Mouse (Mus musculus) thymus, adult 18-20 months (tissue): ENCODE measurements around the gene Luc7l3.

Source experiments
- DNase-seq, 2 experiments: peaks; one replicate each; pipeline ENCODE4 v3.0.0; 2022; ENCODE audit warnings: mixed read lengths in 2 of 2

The Luc7l3 gene

DNA sequence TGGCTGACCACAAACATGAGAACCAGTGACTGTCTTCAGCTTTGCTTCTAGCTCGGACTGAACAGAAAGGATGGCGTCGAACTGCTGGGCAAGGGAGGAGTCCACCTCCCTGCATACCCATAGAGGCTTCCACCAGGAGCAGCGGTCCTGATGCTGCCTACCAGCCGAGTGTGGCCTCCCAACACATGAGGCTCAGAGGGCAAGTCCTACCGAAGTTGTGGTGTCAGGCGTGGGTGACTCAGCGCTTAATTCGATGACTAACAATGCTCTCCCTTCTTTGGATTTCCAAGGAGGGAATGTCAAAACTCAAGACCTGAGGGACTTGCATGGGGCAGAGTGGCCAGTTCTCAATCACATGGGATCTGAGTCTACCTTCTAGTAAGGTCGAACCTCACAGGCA, 68.1 kb downstream of the Luc7l3 start:
- DNase-seq, result no peak

DNA sequence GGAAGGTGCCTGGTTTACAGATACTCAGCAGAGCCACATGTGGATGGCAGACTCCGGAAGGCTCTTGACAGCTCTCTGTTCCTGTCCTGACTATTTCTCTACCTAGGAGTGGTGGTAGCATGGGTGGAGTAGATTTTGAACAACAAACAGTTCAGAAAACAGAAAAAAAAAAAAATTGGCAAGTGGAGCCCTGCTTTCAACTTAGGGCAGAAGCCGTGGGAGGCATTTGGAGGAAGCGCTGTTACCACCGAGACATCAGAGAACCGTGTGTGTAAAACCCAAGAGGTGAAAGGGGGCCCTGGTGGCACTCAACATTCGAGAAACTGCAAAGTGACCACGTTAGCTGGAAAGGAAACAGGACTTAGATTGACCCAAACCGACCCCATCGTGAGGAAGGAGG, 68.6 kb downstream of the Luc7l3 start:
- no peak for DNase-seq

DNA sequence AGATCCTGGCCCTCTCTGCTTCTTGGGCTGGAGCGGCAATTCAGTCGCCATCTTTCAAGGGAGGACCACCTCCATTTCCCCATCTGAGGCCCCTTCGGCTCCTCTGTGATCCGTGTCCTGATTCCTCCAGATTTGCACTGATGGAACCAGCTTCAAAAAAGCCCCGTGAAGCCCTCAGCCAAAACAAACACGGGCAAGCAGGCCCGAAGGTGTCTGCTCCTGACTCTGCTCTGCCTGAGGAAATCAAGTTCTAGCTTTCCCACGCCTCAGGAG, 75.1 kb downstream of the Luc7l3 start:
- DNase-seq, result no peak

DNA sequence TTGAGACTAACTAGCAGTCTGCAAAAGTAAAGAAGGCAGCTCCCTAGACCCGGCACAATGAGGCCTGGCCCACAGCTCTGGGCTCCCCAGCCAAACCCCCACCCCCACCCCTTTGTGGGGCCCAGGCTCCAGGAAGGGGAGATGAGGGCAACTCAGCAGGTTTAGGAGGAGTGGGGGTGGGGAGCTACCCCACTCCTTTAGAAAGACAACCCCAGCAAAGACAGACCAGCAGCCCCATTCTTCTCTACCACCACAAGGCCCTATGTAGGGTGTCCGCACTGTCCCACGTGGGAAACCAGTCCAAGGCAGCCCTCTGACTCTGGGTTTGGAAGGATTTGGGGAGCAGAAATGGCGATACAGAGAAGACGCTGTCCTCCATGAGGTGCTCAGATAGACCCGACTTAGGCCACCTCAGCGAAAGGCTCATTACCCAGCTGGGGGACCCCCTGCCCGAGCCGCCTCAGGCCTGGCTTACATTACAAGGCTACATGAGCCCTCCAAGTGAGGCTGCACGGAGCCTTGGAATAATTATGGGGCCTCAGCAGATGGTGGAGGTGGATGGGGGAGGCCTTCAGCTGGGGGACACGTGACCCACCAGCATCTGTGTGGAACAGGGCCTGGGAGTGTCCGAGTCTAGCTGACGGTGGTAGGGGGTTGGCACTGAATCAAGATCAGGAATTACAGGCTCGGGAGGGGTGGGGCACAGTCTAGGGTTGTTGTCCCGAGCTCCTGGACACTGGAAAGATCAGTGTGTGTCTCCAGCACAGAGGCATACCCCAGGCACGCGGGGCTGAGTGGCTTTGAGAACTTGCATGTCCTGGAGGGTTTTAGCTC, 75.6 kb downstream of the Luc7l3 start, which contains the start of gene Wfikkn2:
Gene Wfikkn2 (minus strand): TSS at position 51 of the 834 bp plus-strand sequence.
- DNase-seq, result no peak

DNA sequence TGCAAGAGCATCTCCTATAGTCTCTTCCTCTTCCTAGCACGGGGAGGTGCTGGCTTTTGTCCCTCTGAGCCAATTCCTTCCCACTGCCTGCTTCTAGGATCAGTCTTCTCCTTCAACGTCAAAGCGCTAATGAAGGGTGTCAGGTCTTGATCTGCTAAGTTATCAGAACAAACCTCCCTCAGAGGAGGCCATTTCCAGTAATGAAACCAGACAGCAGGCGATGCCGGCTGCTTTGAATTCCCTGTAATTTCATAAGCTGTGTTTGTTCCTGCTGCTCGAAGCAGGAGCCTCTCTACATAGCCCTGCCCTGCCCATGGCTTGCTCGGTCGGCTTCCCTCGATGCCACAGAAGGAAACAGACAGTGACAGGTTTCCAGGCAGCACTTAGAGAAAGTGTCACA, 77.4 kb downstream of the Luc7l3 start:
- no peak for DNase-seq

DNA sequence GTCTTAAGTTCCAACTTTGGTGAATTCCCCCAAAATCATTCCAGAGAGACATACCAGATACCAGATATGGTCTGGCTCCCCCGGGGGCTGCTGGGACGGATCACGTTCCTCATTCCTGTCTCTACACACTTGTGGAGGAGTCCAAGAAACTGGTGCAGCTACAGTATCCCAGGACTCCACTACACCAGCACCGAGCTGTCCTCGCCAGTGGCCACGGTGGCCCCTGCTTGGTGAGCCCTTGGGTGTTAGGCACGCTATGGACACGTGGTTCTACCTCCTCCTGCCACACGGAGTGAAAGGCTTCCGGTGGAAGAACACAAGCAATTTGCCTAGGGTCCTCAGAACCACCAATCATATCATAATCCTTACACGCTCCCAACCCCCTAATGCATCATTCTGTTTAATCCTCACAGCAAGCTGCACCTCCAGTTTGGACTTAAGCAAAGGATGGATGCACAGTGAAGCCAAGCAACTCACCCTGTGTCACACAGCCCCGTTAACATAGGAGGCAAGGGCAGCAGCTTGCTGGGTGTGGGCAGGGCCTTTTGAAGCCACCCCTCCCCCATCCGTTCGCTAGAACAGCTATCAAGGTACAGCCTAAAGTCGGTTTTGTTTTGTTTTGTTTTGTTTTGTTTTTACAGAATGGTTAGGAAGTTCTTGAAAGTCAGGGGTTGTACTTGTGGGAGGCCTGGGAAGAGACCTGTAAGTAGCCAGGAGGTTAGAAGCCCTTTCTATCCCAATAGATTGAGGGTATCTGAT, 78.2 kb downstream of the Luc7l3 start:
- no peak for DNase-seq

DNA sequence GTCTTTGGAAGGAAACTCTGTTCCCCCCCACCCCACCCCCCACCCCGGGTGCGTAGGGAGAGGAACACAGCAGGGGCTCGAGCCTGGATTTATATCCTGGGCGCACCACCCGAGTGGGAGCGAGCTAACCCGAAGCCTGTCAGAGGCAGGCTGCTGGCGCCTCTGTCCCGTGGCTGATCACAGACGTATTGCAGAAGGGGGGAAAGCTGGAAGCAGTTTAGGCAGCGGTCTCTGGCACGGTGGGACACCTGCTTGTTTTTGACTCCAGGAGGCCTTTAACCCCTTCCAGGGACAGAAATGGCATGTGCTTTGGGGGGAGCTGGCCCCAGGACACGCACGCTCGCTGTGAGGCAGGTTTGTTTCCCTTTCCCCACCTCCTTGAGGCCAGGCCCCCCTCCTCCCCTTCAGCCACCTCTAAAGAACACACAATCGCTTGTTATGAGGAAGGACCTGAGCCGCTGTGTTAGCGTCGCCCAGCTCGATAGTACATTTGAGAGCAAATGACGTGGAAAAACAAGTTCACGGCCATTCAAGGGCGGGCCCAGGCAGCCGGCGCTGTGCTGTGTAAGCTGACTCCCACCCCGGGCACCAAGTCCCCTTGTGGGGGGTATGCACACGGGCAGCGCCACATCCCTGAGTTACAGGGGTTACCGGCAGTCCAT, 78.9 kb downstream of the Luc7l3 start:
- DNase-seq, result no peak

DNA sequence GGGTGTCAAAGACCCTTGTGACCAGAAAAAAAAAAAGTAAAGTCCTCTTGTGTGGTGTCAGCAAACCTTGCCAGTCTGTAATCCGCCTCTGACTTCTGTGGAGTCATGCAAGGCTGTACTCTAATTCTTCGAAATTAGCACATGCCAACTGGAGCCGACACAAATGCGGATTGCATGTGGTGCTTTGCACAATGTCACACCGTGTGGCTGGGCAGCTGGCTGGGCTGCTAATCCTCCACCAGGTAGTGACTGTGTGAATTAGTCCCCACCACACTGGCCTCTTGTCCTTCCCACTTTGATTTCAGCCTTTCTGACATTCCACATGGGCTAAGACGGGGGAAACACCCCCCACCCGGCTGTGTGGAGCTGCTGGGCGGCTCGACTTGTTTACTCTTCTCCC, 82.1 kb downstream of the Luc7l3 start:
- DNase-seq, result no peak

DNA sequence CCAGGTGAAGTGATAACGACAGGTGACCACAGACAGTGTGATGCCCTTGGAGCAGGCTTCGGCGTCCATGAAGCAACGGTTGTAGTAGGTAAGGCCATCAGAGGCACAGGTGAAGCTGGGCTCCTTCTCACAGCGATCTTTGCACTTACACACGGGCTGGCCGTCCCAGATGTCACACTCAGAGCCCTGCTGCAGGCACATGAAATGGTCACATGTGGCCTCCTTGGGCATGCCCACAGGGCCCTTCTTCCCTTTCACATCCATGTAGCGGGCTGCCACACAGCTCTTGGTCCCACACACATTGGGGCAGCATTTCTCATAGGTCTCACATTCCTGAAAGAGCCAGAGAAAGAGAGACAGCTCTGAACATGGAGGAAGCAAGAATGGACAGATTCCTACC, 83.0 kb downstream of the Luc7l3 start:
- no peak for DNase-seq
